Mouse (Mus musculus): ENCODE data around the gene Ptpn11.

- no peak for TF ChIP-seq CTCF (IDR thresholded peaks at IDR 0.05; ENCODE audit: extremely low read depth, insufficient read depth, insufficient read length, insufficient replicate concordance)
- TF ChIP-seq POLR2A (IDR thresholded peaks at IDR 0.05; ENCODE audit: low read depth, low read length): no peak
These were observed 348 bp upstream of the Ptpn11 start for GRCm38 (mm10) chr5:121191584-121191906.

Data from spleen, adult 2 months (tissue).